Mouse (Mus musculus) gastrocnemius, postnatal 4 days (tissue): ENCODE measurements around the gene Dand5. TPM values are rescaled to one million over a fixed set of nuclear protein-coding genes. Genes with fewer than 3 reads are reported as not detected.

Source experiments
- DNase-seq, 2 experiments: peaks; one replicate each; pipeline ENCODE4 v3.0.0; 2021 to 2022; ENCODE audit warnings: low spot score in 2 of 2, mixed read lengths in 2 of 2
- total RNA-seq, 2 experiments: library from RNA; stranded (reverse); gene quantifications; 2 replicates each; pipeline ENCODE4 v1.2.3; 2021

The Dand5 gene
- total RNA-seq, 2 experiments from 2014 or later = 6.3 to 6.8 TPM

DNA sequence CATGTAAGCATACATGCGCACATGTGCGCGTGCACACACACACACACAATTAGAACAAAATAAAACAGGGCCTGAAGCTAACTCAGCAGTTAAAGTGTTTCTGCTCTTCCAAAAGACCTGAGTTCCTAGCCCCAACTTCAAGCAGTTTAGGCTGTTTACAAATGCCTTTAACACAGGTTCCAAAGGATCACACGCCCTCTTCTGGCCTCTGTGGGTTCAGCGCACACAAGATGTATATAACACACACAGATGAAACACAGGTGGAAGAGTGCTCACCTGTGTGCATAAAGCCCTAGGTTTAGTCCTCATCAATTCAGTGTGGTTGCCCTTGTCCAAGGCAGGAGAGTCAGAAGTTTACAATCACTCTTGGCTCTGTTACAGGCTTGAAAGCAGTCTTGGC, 16.6 kb downstream of the Dand5 start:
- no peak for DNase-seq

GRCm38 (mm10) chr8:84799999-84800831, 22.4 kb downstream of the Dand5 start, which contains the start of gene Nfix:
Gene Nfix, minus strand, starts transcription at chr8:84800344.
- peak in 1 of 2 experiments; percentile 81 for DNase-seq

GRCm38 (mm10) chr8:84799136-84799931, 23.3 kb downstream of the Dand5 start:
- DNase-seq = peak; percentile 74 to 79

DNA sequence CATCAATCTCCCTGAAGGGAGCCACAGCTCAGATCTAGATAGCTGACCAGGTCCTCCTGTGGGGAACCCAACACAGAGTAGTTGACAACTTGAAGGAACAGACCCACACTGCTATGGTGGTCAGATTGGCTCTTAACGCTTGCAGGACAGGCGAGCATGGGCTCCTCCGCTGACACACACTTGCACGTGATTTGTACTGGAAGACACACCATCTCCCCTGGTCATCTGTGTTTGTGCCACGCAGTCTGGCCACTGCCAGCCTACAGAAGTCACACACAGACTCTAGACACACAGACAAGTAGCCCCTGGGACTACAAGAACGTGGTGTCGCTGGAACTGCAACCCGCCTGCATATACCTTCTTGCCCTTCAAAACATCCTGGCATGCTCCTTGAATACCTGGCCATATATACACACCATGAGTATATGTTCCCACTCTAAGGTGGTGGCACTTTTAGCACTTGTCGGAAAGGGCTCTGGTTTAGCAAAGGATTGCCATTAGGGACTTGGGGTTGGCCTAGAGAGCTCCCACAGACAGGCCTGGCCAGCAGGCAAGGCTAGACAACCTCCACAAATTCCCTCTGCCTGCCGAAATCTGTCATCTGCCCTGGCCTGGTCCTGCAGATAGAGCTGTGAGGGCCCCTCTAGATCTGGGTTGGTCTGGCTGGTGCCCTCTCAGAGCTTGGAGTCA, 24.0 kb downstream of the Dand5 start:
- DNase-seq = no peak

GRCm38 (mm10) chr8:84797971-84798370, 24.7 kb downstream of the Dand5 start:
- no peak for DNase-seq

DNA sequence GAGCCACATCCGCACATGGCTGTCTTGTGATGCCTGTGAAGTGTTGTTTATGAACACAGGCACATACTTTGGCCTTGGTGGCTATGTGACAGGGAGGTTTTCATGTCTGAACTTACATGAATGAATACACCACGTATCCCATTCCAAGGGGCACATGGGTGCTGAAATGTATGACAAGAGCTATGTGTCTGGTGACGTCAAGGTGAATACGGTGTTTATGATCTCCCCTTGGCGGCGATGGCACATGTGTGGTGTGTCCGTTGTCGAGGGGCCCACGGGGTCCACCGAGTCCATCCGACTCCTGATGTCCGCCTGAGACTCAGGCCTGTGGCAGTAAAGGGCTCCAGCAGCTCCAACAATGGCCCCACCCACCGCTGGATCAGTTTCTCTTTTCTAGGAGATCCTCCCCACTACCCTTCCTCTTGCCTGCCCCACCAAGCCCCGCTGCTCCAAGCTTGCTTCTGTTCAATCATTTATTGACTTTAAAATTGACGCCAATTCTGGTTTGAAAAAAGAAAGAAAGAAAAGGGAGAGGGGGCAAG, 25.3 kb downstream of the Dand5 start:
- no peak for DNase-seq

- no peak for DNase-seq
These were observed 28.1 kb downstream of the Dand5 start for GRCm38 (mm10) chr8:84794486-84794885.

DNA sequence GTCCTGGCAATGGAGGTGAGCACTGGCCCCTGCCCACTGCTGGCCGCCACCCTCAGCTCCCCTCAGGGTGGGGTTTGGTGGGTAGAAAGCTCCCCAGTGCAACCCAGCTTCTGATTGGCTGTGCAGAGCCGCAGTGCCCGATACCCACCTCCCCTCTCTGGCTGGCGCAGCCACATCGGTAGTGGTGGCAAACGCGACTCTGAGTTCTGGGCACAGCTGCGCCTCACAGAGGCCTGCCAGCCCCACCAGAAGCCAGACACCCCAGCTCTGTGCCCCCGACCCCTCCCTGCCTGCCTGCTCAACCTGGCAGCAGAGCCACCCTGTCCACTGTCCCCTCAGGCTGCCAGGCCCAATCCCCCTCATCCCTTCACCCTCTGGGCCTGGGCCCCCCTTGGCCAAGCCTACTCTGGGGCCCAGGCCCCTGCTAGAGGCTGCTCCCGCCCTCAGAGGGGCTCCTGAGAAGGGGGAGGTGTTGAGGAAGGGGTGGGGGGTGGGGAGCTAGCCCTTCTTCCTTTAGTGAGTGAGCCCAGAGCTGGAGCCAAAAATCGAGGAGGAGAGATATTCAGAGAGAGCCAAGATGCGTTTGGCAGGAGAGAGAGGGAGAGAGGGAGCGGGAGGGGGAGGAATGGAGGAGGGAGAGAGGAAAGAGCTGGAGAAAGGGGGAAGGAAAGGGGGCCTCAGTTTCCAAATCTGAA, 28.7 kb downstream of the Dand5 start:
- peak in 1 of 2 experiments; percentile 74 for DNase-seq

- DNase-seq = no peak
These were observed 29.5 kb downstream of the Dand5 start for GRCm38 (mm10) chr8:84793134-84793533.

GRCm38 (mm10) chr8:84792429-84792947, 30.1 kb downstream of the Dand5 start:
- DNase-seq = no peak

DNA sequence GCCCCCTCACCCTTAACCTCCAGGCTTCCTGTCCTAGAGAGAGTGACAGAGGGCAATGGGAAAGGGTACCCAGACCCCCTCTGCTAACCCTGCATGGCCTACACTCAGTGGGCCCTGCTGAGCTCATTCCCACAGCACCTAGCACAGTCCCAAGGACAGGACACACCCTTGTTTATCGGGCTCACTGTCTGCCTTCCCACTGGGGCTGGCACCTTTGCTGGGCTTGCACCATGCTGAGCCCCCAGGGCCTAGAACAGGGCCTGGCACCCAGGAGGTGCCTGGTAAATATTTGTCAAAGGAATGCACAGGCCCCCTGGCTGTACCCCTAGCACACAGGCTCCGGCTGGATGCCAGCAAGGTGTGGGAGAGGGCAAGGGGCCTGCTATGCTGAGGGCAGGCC, 32.1 kb downstream of the Dand5 start:
- DNase-seq = no peak

DNA sequence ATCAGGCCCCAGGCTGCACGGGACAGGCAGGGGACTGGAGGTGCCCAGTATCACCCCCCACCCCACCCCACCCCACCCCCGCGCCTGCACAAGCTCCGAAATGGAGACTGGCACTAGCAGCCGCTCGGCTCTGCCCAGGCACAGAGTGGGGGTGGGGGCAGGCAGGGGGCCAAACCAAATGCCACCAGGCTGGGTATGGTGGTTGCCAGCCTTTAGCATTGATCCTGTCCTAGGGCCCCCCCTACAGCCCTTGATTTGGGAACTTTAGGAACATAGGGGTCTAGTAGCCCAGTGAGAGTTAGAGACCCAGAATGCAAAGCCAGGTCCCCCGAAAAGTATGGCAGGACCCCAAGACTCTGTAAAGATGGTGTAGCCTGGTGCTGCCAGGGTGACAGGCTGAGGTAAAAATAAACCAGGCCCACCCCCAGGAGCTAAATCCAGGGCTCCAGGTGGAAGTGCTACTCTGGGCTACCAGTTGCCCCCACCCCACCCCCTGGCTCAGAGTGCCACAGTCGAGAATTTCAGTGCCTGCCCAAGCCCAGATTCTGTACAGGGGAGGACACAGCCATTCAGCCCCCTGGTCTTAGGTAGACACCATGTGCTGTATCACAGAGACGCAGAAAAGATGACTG, 32.7 kb downstream of the Dand5 start:
- DNase-seq = peak in 1 of 2 experiments; percentile 68

DNA sequence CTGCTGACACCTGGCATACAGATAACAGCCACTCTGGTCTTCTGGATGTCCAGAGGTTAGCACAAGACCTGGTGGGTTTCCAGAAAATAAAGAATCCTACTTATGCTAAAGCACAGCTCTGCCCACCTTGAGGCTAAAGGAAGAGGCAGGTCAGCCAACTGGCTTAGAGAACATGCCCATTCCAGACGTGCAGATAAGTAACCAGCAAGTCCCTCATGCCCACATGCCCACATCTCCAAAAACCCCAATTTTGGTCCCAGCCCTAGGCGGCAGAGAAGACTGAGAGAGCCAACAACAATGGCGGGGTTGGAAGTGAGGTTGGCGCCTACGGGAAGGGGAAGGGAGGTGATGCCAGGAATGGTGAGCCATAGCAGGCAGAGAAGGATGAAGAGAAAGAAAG, 33.3 kb downstream of the Dand5 start:
- DNase-seq = no peak

DNA sequence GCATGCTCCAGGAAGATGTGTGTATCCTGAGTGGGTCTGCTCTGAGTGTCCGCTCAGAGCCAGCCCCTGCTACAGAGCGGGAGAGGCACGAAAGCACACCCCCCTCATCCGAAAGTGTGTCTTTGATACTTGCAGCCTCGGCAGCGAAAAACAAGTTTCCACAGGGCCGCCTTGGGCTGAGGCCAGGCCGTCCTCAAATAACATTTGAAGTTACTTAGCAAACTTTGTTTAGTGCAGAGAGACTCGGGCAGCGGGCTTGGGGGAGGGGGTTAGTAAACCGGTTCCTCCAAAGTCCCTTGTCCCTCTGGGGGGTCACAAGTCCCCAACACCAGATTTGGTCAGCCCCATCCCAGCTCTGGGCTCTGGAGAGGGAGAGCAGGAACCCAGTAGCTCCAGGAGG, 33.7 kb downstream of the Dand5 start:
- DNase-seq = peak in 1 of 2 experiments; percentile 84

- no peak for DNase-seq
These were observed 34.9 kb downstream of the Dand5 start for GRCm38 (mm10) chr8:84787523-84788302.

- DNase-seq = no peak
These were observed 35.7 kb downstream of the Dand5 start for GRCm38 (mm10) chr8:84786801-84787467.

GRCm38 (mm10) chr8:84785756-84786677, 36.6 kb downstream of the Dand5 start:
- peak in 1 of 2 experiments; percentile 81 for DNase-seq

DNA sequence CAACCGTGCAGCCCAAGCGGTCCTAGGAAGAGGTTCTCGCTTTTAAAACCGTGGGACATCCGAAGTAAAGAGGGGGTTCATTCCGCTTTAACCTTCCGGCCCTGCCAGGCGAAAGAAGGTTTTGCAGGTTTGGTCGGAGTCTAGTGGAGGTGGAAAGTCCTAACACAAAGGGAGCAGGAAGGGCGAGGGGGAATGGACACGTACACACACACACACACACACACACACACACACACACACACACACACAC, 37.2 kb downstream of the Dand5 start:
- no peak for DNase-seq
